Mouse (Mus musculus): Measurements from ENCODE around the gene Trmt11. TPM values are rescaled to one million over a fixed set of nuclear protein-coding genes. Genes with fewer than 3 reads are reported as not detected.
A peak's percentile ranks its signal among the peaks of the same experiment; 100 is the strongest.
"Not testable (repeated sequence)": the region's sequence is repeated elsewhere in the genome, so short reads cannot be mapped to it uniquely, and the experiment has no call there.

Trmt11 gene
- total RNA-seq, 2 experiments from 2014 or later = 6.2 to 7.5 TPM

- no peak for DNase-seq (ENCODE audit: low spot score in 2 of 2)
These were observed 35.9 kb downstream of the Trmt11 start for GRCm38 (mm10) chr10:30564651-30565050.

DNA sequence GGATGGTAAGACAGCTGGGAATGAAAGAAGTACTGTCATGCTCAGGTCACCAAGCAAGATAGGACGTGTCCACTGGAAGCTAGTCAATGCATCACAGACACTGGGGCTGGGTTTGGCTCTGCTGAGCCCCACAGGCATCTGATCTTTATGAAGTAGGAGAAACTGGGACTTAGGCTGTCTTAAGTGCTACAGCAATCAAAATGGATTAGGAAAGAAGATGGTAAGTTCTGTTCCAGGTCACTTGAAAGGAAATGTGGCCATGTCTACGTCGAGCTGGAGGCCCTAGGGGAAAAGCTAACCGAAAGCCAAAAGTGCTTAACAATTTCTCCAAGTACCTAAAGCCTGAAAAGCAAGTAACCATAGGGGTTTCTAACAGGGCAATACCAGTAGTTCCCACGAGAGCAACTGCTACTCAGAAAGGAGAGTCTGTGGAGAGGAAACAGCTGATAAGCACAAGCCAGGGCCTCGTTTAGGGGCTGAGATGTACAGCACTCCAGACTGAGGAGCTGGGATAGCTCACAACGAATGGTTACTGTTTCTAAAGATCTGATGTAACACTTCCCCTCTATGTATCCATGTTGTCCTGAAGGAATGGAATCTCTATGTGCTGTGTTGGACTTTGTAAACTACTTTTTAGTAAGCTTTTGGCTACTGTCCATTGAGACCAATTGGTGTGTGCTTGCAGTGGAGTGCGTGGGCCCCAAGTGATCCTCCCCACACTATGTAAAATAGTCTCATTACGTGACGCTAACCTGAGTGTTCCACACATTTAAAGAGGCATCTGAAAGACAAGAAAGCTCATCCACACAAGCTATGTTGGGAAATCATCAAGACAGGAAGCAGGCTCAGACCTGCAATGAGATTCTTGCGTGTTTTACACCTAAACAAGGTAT is 44.6 kb downstream of the Trmt11 start:
- no peak for DNase-seq (ENCODE audit: low spot score in 2 of 2)

- no peak for DNase-seq (ENCODE audit: low spot score in 2 of 2)
These were observed 48.2 kb downstream of the Trmt11 start for GRCm38 (mm10) chr10:30552377-30552776.

GRCm38 (mm10) chr10:30549974-30550373 is 50.6 kb downstream of the Trmt11 start:
- DNase-seq (ENCODE audit: low spot score in 2 of 2) = no peak

GRCm38 (mm10) chr10:30538538-30538815 is 62.1 kb downstream of the Trmt11 start:
- no peak for DNase-seq (ENCODE audit: low spot score in 2 of 2)

DNA sequence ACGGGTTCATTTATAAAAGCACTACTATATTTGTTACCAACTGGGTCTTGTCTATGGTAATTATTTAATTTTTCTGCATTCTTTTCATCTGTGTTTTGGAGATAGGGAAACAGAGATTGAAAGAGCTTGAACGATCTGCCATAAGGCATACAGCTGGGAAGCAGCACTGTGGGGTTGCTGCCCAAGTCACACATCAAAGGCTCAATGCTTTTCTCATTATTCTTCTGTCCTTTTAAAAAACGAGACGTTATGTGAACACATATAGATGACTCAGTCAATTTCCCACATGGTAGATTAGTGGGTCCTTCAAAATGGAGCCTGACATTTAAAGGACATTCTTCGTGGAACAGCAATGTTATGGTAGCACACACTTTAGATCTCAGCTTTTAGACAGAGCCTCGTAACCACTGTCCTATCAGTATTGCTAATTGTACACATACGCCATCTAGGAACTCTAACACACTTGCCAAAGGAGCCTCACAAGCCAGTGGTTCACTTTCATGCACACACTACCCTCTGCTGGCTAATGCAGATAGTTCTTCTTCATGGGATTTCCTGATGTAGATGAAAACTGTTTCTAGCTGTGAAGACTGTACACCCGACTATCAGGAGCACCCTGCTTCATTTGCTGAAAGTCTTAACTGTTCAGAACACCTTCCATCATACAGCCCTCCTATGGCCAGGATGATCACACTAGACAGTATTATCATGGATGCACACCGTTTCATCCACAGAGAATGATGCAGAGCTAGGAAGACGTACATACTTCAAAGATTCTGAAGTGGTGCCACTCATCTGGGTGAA is 62.6 kb downstream of the Trmt11 start:
- peak; percentile 24 to 70 for DNase-seq (ENCODE audit: low spot score in 2 of 2)

- DNase-seq (ENCODE audit: low spot score in 2 of 2) = not testable (repeated sequence)
These were observed 64.6 kb downstream of the Trmt11 start for GRCm38 (mm10) chr10:30535930-30536329.

DNA sequence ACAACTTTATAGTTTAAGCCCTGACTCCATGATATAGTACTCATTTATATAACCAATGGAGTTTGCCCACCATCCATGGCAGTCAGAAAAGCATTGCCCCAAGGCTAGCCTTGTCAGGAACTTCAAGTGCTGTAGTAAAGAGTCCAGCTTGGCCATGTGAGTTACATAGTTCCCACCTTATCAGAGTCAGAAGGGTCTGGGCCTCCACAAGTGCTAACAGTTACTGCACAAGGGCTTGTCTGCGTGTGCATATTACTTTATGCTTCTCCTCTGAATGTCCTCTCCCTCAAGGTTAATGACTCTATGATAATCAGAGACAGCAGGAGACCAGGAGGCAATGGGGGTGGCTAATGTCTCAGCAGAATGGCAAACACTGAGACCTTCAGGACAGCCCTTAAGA is 73.4 kb downstream of the Trmt11 start:
- DNase-seq (ENCODE audit: low spot score in 2 of 2) = no peak

DNA sequence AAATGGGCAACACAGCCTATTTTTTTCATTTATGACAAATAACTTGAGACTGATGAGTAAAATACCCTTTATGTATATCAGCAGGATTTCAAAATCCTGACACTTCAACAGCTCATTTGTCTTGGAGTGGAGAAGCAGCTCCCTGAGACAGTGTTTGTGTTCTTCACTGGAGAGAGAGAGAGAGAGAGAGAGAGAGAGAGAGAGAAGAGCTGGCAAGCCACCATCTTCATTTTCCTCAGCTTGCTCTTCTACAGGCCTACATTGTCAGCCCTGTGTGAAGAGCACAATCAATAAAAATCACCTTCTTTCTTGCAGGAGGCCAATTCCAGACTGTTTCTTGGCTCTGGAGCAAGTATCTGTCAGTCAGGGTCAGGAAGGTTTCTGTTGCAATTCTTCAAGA is 78.8 kb downstream of the Trmt11 start:
- DNase-seq (ENCODE audit: low spot score in 2 of 2) = no peak

DNA sequence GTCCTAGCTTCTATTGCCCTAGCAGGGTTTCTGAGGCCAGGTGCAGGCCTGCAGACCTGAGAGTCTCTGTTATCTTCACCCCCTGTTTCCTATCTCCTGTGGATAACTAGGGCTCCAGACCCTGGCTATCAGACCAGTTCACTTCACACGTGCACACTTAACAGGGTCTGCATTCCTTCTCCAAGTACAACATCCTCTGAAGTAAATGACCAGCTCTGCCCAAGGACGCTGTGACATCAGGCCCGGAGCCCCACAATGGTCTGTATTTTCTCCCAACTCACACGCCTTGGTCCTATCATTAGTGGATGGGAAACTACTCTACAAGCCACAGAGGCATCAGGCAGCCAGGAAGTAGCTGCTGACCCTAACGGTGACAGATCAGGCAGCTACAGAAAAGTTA is 81.4 kb downstream of the Trmt11 start:
- no peak for DNase-seq (ENCODE audit: low spot score in 2 of 2)

DNA sequence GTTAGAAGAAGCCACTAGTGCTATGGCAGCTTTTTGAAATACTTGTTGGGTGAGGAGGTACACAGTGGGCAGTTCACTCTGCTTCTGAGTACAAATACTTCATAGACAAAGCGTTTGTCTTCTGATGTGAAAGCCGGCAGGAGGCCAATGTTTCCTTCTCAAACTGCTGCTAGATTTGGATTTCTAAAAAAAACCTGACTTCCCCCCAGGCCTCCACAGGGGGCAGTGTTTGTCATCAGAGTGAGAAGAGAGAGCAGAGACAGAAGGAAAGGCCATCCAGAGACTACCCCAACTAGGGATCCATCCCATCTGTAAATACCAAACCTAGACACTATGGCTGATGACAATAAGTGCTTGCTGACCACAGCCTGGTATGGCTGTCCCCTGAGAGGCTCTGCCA is 83.3 kb downstream of the Trmt11 start:
- DNase-seq (ENCODE audit: low spot score in 2 of 2) = no peak

- no peak for DNase-seq (ENCODE audit: low spot score in 2 of 2)
These were observed 83.8 kb downstream of the Trmt11 start for GRCm38 (mm10) chr10:30516771-30517170.

DNA sequence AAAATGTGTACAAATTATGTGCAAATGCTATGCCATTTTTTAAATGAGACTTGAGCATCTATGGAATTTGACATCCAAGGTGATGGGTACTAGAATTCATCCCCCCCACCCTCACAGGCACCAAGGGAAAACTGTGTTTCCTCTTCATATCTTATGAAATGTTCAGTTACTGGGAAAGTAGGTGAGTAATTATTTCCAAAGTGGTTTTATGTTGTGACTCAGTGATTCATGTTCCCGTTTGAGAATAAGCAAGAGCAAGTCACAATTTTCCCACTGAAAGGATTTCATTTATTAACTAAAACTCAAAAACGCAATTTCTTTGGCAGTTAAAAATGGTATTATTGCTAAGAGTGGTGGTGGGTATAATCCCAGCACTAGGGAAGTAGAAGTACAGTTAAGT is 95.8 kb downstream of the Trmt11 start:
- DNase-seq (ENCODE audit: low spot score in 2 of 2) = no peak

DNA sequence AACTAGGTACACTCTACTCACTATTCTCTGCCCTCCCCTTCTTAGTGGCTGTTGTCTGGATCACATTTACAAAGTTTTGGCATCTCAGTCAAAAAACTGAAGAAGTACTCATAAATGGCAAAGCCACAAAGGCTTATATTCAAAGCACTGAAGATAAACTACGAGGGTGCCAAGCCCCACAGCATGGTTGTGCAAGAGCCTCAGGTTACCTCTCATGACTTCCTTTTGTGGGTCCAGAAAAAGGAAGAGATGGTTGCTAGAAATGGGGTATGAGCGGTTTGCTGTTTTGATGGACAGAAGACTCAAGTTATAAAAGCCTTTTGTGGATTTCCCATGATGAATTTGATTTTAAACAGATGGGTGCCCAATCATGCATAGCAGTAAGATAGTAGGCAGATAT is 97.4 kb downstream of the Trmt11 start:
- no peak for DNase-seq (ENCODE audit: low spot score in 2 of 2)

DNA sequence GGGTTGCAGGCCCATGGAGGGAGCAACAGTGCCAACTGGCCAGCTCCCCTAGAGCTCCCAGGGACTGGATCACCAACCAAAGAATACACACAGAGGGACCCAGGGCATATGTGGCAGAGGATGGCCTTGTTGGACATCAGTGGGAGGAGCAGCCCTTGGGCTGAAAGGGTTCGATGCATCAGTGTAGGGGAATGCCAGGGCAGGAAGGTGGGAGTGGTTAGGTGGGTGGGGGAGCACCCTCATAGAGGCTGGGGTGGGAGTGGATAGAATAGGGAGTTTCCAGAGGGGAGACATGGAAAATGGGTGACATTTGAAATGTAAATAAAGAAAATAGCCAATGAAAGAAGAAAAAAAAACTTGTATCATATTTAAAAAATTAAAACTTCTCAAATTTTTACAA is 97.8 kb downstream of the Trmt11 start:
- DNase-seq (ENCODE audit: low spot score in 2 of 2) = no peak

DNA sequence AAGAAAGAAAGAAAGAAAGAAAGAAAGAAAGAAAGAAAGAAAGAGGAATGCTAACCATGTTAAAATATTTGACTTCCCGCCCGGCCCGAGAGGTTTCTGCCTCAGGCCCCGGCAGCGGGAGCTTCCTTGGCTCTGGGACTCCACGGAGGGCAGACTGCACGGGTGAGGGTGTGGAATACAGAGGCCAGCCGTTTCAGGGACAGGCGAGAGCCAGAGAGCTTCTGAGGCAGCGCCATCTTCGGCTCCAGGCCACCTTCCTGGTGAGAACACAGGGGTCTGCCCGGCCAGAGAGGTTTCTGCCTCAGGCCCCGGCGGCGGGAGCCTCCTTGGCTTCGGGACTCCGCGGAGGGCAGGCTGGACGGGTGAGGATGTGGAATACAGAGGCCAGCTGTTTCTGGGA is 102.3 kb downstream of the Trmt11 start:
- DNase-seq (ENCODE audit: low spot score in 2 of 2) = not testable (repeated sequence)

Other genes with a start within 250 kb of the Trmt11 start
- 10 to 100 TPM; 37.9 to 38.2 TPM for gene Hint3, start 28.9 kb upstream of the Trmt11 start, total RNA-seq (2021)
- gene Ncoa7, start 202.6 kb upstream of the Trmt11 start, total RNA-seq (2021) = 100 to 1,000 TPM in 1 of 2 experiments, 10 to 100 TPM in 1; 92.7 to 102 TPM
- gene Hey2, start 242.1 kb upstream of the Trmt11 start, total RNA-seq (2021) = 1 to 10 TPM; 5.5 to 6.9 TPM

All from layer of hippocampus, postnatal 14 days (tissue).